Mouse (Mus musculus): ENCODE measurements around the gene Pitx1. TPM values are rescaled to one million over a fixed set of nuclear protein-coding genes. Genes with fewer than 3 reads are reported as not detected.

Gene Pitx1
- total and polyA plus RNA-seq, 2 experiments from 2014 or later, result 0.63 TPM; not detected in 1

DNA sequence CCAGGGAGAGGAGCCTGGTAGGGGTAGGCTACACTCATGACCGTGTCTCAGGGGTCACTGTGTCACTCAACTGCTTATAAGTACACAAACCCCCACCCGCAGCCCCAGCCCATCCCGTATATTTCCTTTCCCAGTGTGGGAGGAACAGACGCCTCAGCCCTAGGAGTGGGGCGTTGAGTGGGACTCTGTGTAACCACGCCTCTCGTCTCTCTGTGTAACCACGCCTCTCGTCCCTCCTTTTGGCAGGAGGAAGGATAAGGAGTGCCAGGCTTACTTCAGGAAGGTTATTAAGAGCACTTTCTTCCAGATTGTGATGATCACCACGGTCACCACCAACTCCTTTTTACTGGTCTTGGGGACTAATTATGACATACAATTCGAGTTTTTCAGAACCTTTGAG is 49.9 kb downstream of the Pitx1 start:
- Histone ChIP-seq H3K4me2 (ENCODE audit: low read depth, low read length) (no peak overlapping the region), H3K36me3 (ENCODE audit: insufficient read depth, low read length) (no peaks in the 10 kb centered on the region), H3K27me3 (ENCODE audit: insufficient read depth, low read length) (no peaks in the 10 kb centered on the region), H3K27ac (no peak overlapping the region), H3K4me1 (ENCODE audit: insufficient read depth, low read length) (no peaks in the 10 kb centered on the region), H3K9ac (replicated peaks; ENCODE audit: low read length) (no peak overlapping the region), H3K4me3 (ENCODE audit: low read length) (no peak overlapping the region), H3K9me3 (ENCODE audit: low read length) (no peaks in the 10 kb centered on the region)
- WGBS, result 77% methylated on average over 11 of the region's 11 CpGs
- no peak for DNase-seq (ENCODE audit: low spot score)
- ATAC-seq, result no peak
- no peak for TF ChIP-seq CTCF (IDR thresholded peaks at IDR 0.05; ENCODE audit: low read depth)

DNA sequence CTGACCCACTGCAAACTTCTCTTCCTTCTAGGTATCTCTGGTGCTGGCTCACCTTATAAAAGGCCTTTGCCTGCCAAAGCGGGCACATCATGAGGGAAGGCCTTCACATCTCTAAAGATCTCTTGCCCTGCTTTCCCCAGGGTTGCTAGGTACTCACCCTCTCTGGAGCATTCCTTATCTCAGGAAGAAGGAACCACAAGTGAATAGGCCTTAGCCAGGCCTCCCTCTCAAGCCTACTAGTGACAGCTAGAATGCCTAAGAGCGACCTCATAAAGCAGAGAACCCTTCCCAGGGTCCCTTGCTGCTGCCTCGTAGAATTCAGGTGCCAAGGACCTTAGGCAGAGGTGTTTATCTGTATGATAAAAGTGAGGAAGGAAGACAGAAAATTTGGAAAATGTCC is 51.7 kb downstream of the Pitx1 start, which contains the start of gene Catsper3:
TSS of gene Catsper3 (plus strand) at position 301 of the 400 bp plus-strand sequence.
- no peak within 1 kb of the TSS for H3K4me2 ChIP-seq (ENCODE audit: low read depth, low read length)
- H3K4me1 ChIP-seq (ENCODE audit: insufficient read depth, low read length), result no peaks in the 10 kb centered on the region
- WGBS, result 91% methylated on average over 3 of the region's 3 CpGs
- ATAC-seq (no peak), DNase-seq (ENCODE audit: low spot score) (no peak)
- no peaks in the 10 kb centered on the region for H3K27me3 ChIP-seq (ENCODE audit: insufficient read depth, low read length)
- no peaks in the 10 kb centered on the region for H3K36me3 ChIP-seq (ENCODE audit: insufficient read depth, low read length)
- no peak within 1 kb of the TSS for H3K27ac ChIP-seq
- H3K9ac ChIP-seq (replicated peaks; ENCODE audit: low read length), result no peak within 1 kb of the TSS
- no peak within 1 kb of the TSS for H3K4me3 ChIP-seq (ENCODE audit: low read length)
- no peak for TF ChIP-seq CTCF (IDR thresholded peaks at IDR 0.05; ENCODE audit: low read depth)
- no peaks in the 10 kb centered on the region for H3K9me3 ChIP-seq (ENCODE audit: low read length)

DNA sequence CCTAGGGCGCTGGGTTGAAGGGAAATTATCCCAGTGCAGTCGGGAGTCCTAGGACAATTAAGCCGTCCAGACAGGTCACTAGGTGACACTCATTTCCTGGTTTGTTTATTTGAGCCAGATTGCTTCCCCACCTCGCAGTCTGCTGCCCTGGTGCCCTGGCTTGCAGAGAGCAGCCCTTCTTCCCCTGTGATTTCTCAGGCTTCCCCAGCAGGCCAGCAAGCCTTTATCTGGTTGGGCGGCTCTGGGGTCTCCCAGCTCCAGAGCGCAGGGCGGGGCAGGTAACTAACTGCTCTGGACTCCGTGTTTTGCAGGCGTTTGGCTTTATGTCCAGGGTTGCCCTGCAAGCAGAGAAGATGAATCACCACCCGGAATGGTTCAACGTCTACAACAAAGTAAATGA is 60.9 kb downstream of the Pitx1 start:
- Histone ChIP-seq H3K9me3 (ENCODE audit: low read length) (no peaks in the 10 kb centered on the region), H3K4me3 (ENCODE audit: low read length) (no peak overlapping the region), H3K4me2 (ENCODE audit: low read depth, low read length) (no peak overlapping the region), H3K36me3 (ENCODE audit: insufficient read depth, low read length) (no peaks in the 10 kb centered on the region), H3K27me3 (ENCODE audit: insufficient read depth, low read length) (no peaks in the 10 kb centered on the region), H3K4me1 (ENCODE audit: insufficient read depth, low read length) (no peaks in the 10 kb centered on the region), H3K27ac (no peak overlapping the region), H3K9ac (replicated peaks; ENCODE audit: low read length) (no peak overlapping the region)
- ATAC-seq (no peak), DNase-seq (ENCODE audit: low spot score) (no peak)
- TF ChIP-seq CTCF (IDR thresholded peaks at IDR 0.05; ENCODE audit: low read depth), result no peak
- WGBS, result 77% methylated on average over 11 of the region's 11 CpGs

Other genes starting within 250 kb of the Pitx1 start
- gene B4galt7, start 236.3 kb downstream of the Pitx1 start, total RNA-seq (2014; rRNA removed), result 66.7 and 66.8 TPM in 2 replicates
- 42.9 and 44.0 TPM in 2 replicates for gene B4galt7, start 236.3 kb downstream of the Pitx1 start, polyA plus RNA-seq (2015; fragmentation: Nextera tagmentation; extraction: Ambion mirVana)
- 70.3 and 76.2 TPM in 2 replicates for gene Caml, start 213.2 kb downstream of the Pitx1 start, total RNA-seq (2014; rRNA removed)
- gene Caml, start 213.2 kb downstream of the Pitx1 start, polyA plus RNA-seq (2015; fragmentation: Nextera tagmentation; extraction: Ambion mirVana), result 105 and 115 TPM in 2 replicates
- gene Ddx46, start 201.2 kb downstream of the Pitx1 start, total RNA-seq (2014; rRNA removed), result 17.9 and 18.7 TPM in 2 replicates
- gene Ddx46, start 201.2 kb downstream of the Pitx1 start, polyA plus RNA-seq (2015; fragmentation: Nextera tagmentation; extraction: Ambion mirVana), result 19.9 and 23.4 TPM in 2 replicates
- 132 and 145 TPM in 2 replicates for gene B230219D22Rik, start 143.1 kb downstream of the Pitx1 start, total RNA-seq (2014; rRNA removed)
- gene B230219D22Rik, start 143.1 kb downstream of the Pitx1 start, polyA plus RNA-seq (2015; fragmentation: Nextera tagmentation; extraction: Ambion mirVana), result 51.7 and 55.0 TPM in 2 replicates
- gene Txndc15, start 121.5 kb downstream of the Pitx1 start, total RNA-seq (2014; rRNA removed), result 111 and 113 TPM in 2 replicates
- 129 TPM in 2 replicates for gene Txndc15, start 121.5 kb downstream of the Pitx1 start, polyA plus RNA-seq (2015; fragmentation: Nextera tagmentation; extraction: Ambion mirVana)
- 4.9 and 11.0 TPM in 2 replicates for gene Pcbd2, start 108.8 kb downstream of the Pitx1 start, total RNA-seq (2014; rRNA removed)
- gene Pcbd2, start 108.8 kb downstream of the Pitx1 start, polyA plus RNA-seq (2015; fragmentation: Nextera tagmentation; extraction: Ambion mirVana), result 32.1 and 35.6 TPM in 2 replicates
- gene Catsper3, start 51.6 kb downstream of the Pitx1 start, total RNA-seq (2014; rRNA removed), result not detected in 2 replicates
- gene Catsper3, start 51.6 kb downstream of the Pitx1 start, polyA plus RNA-seq (2015; fragmentation: Nextera tagmentation; extraction: Ambion mirVana), result 0.26 and 0.43 TPM in 2 replicates

All from hindbrain, postnatal 0 days (tissue).